Mouse (Mus musculus) embryonic fibroblast, embryonic 13.5 days (primary cell): ENCODE results near the gene Magea6.
"Not testable (repeated sequence)": the region's sequence is repeated elsewhere in the genome, so short reads cannot be mapped to it uniquely, and the experiment has no call there.

Experiments
- CTCF ChIP-seq: IDR thresholded peaks from 2 replicates; pipeline ENCODE4 v1.5.1; 2011; ENCODE audit warnings: mild to moderate bottlenecking, control low read depth, low read length, moderate library complexity, borderline replicate concordance; ENCODE audit not compliant: insufficient read depth
- POLR2A ChIP-seq: IDR thresholded peaks from 2 replicates; pipeline ENCODE4 v1.6.1; 2011; ENCODE audit warnings: low read depth, mild to moderate bottlenecking, control low read depth, low read length, moderate library complexity

- TF ChIP-seq CTCF, POLR2A: not testable (repeated sequence)
Observed at GRCm38 (mm10) chrX:154949405-154949804, 13.6 kb upstream of the Magea6 start, which contains the start of gene Magea3.
